Mouse (Mus musculus) embryonic fibroblast, embryonic 13.5 days (primary cell): ENCODE results near the gene Dgkq. TPM values are rescaled to one million over a fixed set of nuclear protein-coding genes. Genes with fewer than 3 reads are reported as not detected.
A peak's percentile ranks its signal among the peaks of the same experiment; 100 is the strongest.

ENCODE experiments used
- H3K27ac ChIP-seq: 2 replicates; pipeline ENCODE4 v1.5.1; 2012; ENCODE audit warnings: low read length, control low read depth, inconsistent platforms; ENCODE audit not compliant: insufficient read depth
- H3K4me1 ChIP-seq: 2 replicates; pipeline ENCODE4 v1.6.1; 2011; ENCODE audit warnings: low read length; ENCODE audit not compliant: control insufficient read depth, insufficient read depth
- H3K4me3 ChIP-seq: 2 replicates; pipeline ENCODE4 v1.5.1; 2011; ENCODE audit warnings: mild to moderate bottlenecking, control low read depth, low read length; ENCODE audit not compliant: insufficient read depth
- CTCF ChIP-seq: IDR thresholded peaks from 2 replicates; pipeline ENCODE4 v1.5.1; 2011; ENCODE audit warnings: mild to moderate bottlenecking, control low read depth, low read length, moderate library complexity, borderline replicate concordance; ENCODE audit not compliant: insufficient read depth
- POLR2A ChIP-seq: IDR thresholded peaks from 2 replicates; pipeline ENCODE4 v1.6.1; 2011; ENCODE audit warnings: low read depth, mild to moderate bottlenecking, control low read depth, low read length, moderate library complexity
- polyA plus RNA-seq: library from polyadenylated mRNA; stranded (reverse); fragments of >200 nt; gene quantifications from 2 replicates; pipeline ENCODE4 v1.2.4, GENCODE M21; 2011; ENCODE audit warnings: low read depth; ENCODE audit not compliant: missing spikeins, insufficient read length

Gene Dgkq
- polyA plus RNA-seq, 1 experiment: 11.8 TPM

DNA sequence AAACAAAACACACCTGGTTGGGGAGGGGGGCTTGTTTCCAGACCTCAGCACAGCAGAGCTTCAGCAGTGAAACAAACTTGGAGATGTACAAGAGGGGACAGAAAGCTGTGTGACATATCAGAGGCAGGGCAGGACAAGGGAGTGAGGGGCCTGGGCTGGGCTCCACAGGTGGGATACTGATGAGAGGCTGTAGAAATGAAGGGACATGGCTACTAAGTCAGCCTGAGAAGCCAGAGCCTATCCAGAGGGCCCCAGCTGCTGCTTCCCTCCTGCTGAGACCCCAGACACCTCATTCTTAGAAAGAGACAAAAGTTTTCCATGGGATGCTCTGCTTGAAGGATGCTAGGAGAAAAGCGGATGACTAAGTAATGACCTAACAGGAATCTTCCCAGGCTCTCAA lies 10.9 kb downstream of the Dgkq start:
- TF ChIP-seq CTCF (no peak), POLR2A (no peak)
- no peak overlapping the region for H3K4me3 ChIP-seq
- no peaks in the 10 kb centered on the region for H3K4me1 ChIP-seq
- H3K27ac ChIP-seq: no peak overlapping the region

DNA sequence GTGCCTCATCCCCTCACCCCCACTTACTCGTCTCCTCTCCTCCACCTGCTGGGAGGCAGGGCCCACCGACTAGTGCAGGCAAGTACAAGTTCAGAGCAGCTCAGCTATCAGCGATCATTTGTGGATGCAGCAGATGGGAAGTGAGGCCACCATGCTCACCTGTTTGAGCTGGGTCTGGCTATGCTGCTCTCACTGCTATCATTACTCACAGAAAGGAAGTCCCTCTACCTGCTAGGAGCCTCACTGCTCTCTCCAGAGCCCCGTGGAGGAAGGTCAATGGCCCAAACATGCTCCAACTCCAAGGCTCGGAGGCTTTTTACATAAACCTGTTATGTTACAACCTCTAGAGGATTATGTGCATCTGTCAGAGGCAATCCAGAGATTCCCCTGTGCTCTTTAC lies 12.1 kb downstream of the Dgkq start:
- no peak for TF ChIP-seq CTCF
- TF ChIP-seq POLR2A: no peak
- H3K4me1 ChIP-seq: no peaks in the 10 kb centered on the region
- no peak overlapping the region for H3K4me3 ChIP-seq
- no peak overlapping the region for H3K27ac ChIP-seq

DNA sequence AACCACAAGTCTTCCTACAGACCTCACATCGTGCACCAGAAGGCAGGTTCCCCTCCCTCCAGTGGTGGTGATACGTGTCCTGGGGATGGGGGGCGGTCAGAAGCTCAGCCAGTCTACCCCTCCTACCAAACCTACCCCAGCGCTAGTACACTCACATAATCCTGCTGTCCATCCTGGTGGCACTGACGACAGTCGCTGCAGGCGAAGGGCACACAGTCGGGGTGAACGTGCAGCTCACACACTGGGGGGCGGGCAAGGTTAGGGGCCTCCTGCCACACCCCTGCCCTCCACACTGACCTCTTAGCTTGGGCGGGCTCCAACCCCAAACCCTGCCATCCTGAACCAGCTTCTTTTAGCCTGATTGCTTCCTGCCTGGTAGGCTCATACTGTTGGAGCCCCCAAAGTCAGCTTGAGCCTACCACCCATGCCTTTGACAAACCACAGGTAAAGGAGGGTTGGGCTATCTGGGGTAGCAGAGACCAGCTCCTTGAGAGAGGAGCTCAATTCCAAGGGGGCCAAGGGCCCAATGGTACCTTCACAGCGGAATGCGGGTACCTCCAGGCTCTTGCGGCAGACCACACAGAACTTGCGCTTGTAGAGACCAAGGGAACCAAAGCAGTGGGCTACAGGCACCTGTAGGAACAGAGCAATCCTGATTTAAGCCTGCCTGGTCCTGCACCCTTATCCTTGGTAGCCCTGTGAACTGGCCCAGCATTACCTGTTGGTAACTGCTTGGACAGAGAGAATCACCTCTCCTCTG lies 13.4 kb downstream of the Dgkq start:
- H3K4me1 ChIP-seq: no peaks in the 10 kb centered on the region
- no peak overlapping the region for H3K27ac ChIP-seq
- H3K4me3 ChIP-seq: no peak overlapping the region
- TF ChIP-seq POLR2A: no peak
- TF ChIP-seq CTCF: no peak

- H3K4me1 ChIP-seq: no peaks in the 10 kb centered on the region
- H3K27ac ChIP-seq: no peak overlapping the region
- TF ChIP-seq CTCF (no peak), POLR2A (no peak)
- no peak overlapping the region for H3K4me3 ChIP-seq
These were observed 14.1 kb downstream of the Dgkq start for GRCm38 (mm10) chr5:108655381-108655780.

GRCm38 (mm10) chr5:108654444-108654990 lies 15.0 kb downstream of the Dgkq start:
- Histone ChIP-seq H3K4me1 (no peaks in the 10 kb centered on the region), H3K27ac (no peak overlapping the region), H3K4me3 (no peak overlapping the region)
- no peak for TF ChIP-seq POLR2A
- TF ChIP-seq CTCF: no peak

DNA sequence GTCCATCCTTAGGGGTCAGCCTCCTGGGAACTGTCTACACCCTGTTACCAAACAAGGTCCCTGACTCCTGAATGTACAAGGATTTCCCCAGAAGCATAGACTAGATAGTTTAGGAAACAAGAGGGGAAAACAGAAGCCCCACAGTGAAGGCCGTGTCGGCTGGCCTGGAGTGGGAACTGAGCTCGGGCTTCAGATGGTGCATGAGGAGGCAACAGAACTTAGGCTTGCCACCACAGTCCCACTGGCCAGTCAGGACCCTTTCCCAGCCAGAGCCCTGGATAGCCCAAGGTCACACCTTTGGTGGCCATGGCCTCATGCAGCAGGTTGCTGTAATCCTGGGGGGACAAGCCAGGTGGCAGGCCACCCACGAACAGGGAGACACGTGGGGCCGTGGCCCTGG lies 16.1 kb downstream of the Dgkq start:
- H3K4me1 ChIP-seq: no peaks in the 10 kb centered on the region
- H3K4me3 ChIP-seq: no peak overlapping the region
- TF ChIP-seq CTCF (no peak), POLR2A (no peak)
- no peak overlapping the region for H3K27ac ChIP-seq

DNA sequence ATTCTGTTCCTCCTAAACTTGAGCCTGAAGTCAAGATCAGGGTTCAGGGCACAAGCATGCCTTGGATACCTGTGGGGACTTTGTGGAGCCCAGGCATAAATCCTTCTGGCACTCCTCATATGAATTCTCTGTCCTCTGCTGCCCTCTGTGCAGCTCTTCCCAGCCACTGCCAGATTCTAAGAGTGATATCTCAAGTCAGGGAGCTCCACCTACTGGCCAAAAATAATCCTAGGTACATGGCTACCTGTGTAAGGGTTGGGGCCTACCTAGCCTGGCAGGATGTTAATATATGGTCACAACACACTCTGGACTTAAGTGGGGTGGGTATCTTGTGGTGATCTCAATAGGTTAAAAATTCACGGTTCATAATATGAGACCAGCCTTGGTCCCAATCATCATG lies 17.6 kb downstream of the Dgkq start:
- H3K27ac ChIP-seq: no peak overlapping the region
- H3K4me1 ChIP-seq: no peaks in the 10 kb centered on the region
- TF ChIP-seq POLR2A: no peak
- TF ChIP-seq CTCF: peak; percentile 14; the same call in 1 of the 2 replicates
- no peak overlapping the region for H3K4me3 ChIP-seq

DNA sequence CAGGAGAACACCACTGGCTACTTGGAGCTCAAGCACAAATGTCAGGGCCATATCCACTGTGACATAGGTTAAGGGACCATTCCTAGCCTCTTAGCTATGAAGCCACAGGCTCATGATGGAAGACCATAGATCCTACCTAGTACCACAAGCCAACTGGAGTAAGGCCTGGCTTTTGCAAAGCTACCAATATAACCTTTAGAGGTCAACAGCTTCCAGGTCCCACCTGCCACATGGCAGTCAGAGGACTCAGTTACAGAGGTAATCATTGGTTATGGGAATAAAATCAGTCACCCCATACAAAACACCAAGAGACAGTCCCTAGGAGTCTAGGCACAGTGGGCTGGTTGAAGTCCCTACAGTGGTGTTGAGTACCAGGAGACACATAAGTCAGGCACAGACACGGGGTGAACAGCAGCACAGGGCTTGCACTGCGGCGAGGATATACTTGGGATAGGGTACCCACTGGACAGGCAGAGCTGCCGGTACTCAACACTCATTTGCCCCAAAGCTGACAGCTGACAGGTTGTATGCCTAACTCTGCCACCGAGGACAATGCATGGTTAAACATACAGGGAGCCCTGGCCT lies 18.2 kb downstream of the Dgkq start:
- no peak overlapping the region for H3K4me3 ChIP-seq
- TF ChIP-seq POLR2A (no peak), CTCF (no peak)
- no peaks in the 10 kb centered on the region for H3K4me1 ChIP-seq
- no peak overlapping the region for H3K27ac ChIP-seq

- H3K4me3 ChIP-seq: no peak overlapping the region
- no peaks in the 10 kb centered on the region for H3K4me1 ChIP-seq
- TF ChIP-seq CTCF (no peak), POLR2A (no peak)
- H3K27ac ChIP-seq: no peak overlapping the region
These were observed 19.1 kb downstream of the Dgkq start for GRCm38 (mm10) chr5:108650341-108650740.

- no peaks in the 10 kb centered on the region for H3K4me1 ChIP-seq
- no peak for TF ChIP-seq POLR2A
- TF ChIP-seq CTCF: no peak
- no peak overlapping the region for H3K27ac ChIP-seq
- no peak overlapping the region for H3K4me3 ChIP-seq
These were observed 20.4 kb downstream of the Dgkq start for GRCm38 (mm10) chr5:108648937-108649576.
